Mouse (Mus musculus): Measurements from ENCODE around the gene Galnt16. TPM values are rescaled to one million over a fixed set of nuclear protein-coding genes. Genes with fewer than 3 reads are reported as not detected.

The Galnt16 gene
- polyA plus RNA-seq, 1 experiment: 3.0 TPM

- no peak for DNase-seq (ENCODE audit: low read depth)
These were observed 77.9 kb downstream of the Galnt16 start for GRCm38 (mm10) chr12:80595968-80596367.

GRCm38 (mm10) chr12:80598236-80598635, 80.2 kb downstream of the Galnt16 start:
- DNase-seq (ENCODE audit: low read depth): no peak

- DNase-seq (ENCODE audit: low read depth): no peak
These were observed 80.7 kb downstream of the Galnt16 start for GRCm38 (mm10) chr12:80598756-80599155.

- DNase-seq (ENCODE audit: low read depth): no peak
These were observed 83.7 kb downstream of the Galnt16 start for GRCm38 (mm10) chr12:80601597-80602269.

- DNase-seq (ENCODE audit: low read depth): no peak
These were observed 84.4 kb downstream of the Galnt16 start for GRCm38 (mm10) chr12:80602432-80602831.

- DNase-seq (ENCODE audit: low read depth): no peak
These were observed 85.5 kb downstream of the Galnt16 start for GRCm38 (mm10) chr12:80603566-80603965.

- no peak for DNase-seq (ENCODE audit: low read depth)
These were observed 86.1 kb downstream of the Galnt16 start for GRCm38 (mm10) chr12:80604218-80604617.

- DNase-seq (ENCODE audit: low read depth): no peak
These were observed 90.5 kb downstream of the Galnt16 start for GRCm38 (mm10) chr12:80608576-80608975.

- no peak for DNase-seq (ENCODE audit: low read depth)
These were observed 91.9 kb downstream of the Galnt16 start for GRCm38 (mm10) chr12:80609928-80610327.

GRCm38 (mm10) chr12:80612113-80612791, 94.2 kb downstream of the Galnt16 start:
- DNase-seq (ENCODE audit: low read depth): no peak

GRCm38 (mm10) chr12:80615371-80616257, 97.5 kb downstream of the Galnt16 start:
- DNase-seq (ENCODE audit: low read depth): no peak

- no peak for DNase-seq (ENCODE audit: low read depth)
These were observed 102.4 kb downstream of the Galnt16 start for GRCm38 (mm10) chr12:80620501-80620900.

GRCm38 (mm10) chr12:80631790-80632189, 113.7 kb downstream of the Galnt16 start:
- DNase-seq (ENCODE audit: low read depth): no peak

GRCm38 (mm10) chr12:80642725-80643692, 124.9 kb downstream of the Galnt16 start:
- DNase-seq (ENCODE audit: low read depth): no peak

GRCm38 (mm10) chr12:80643693-80644505, 125.8 kb downstream of the Galnt16 start, which contains the start of the genes Slc39a9 and Erh:
Gene Slc39a9 (plus strand): TSS chr12:80643883.
Gene Erh (minus strand): TSS chr12:80644341.
- peak; percentile 70 for DNase-seq (ENCODE audit: low read depth)

GRCm38 (mm10) chr12:80644506-80644868, 126.4 kb downstream of the Galnt16 start:
- DNase-seq (ENCODE audit: low read depth): no peak

- DNase-seq (ENCODE audit: low read depth): no peak
These were observed 128.3 kb downstream of the Galnt16 start for GRCm38 (mm10) chr12:80646377-80646776.

- peak; percentile 89 for DNase-seq (ENCODE audit: low read depth)
These were observed 136.0 kb downstream of the Galnt16 start for GRCm38 (mm10) chr12:80653951-80654658.

- DNase-seq (ENCODE audit: low read depth): peak; percentile 72
These were observed 136.6 kb downstream of the Galnt16 start for GRCm38 (mm10) chr12:80654659-80655025.

GRCm38 (mm10) chr12:80658661-80659060, 140.6 kb downstream of the Galnt16 start:
- no peak for DNase-seq (ENCODE audit: low read depth)
